Mouse (Mus musculus) gastrocnemius, postnatal 14 days (tissue): ENCODE data around the gene Cbfa2t2. TPM values are rescaled to one million over a fixed set of nuclear protein-coding genes. Genes with fewer than 3 reads are reported as not detected.

Experiments
- DNase-seq: peaks from one replicate; pipeline ENCODE4 v3.0.0; 2021; ENCODE audit warnings: mixed read lengths
- intact Hi-C: fragments of 180-260 bp; cut with DNase I; formaldehyde crosslinking; loops from one replicate; pipeline ENCODE4 v1.15.1; 2025; ENCODE audit warnings: low total_unique reads
- long read RNA-seq, 2 experiments: library from polyadenylated mRNA; stranded (forward); transcript quantifications; one replicate each; pipeline ENCODE4 v2.0.0; 2021
- total RNA-seq, 2 experiments: library from RNA; stranded (reverse); gene quantifications; 2 replicates each; pipeline ENCODE4 v1.2.3; 2021

Gene Cbfa2t2
- total RNA-seq, result 10 to 100 TPM; 12.2 to 15.7 TPM
- long read RNA-seq, experiment 1, partial matches to known transcripts, result 0 of 1 reads
- long read RNA-seq, experiment 1, other reads (novel, unspliced or antisense), result 1 of 1 reads
- long read RNA-seq, experiment 2, full-length matches to known transcripts, result 8 of 11 reads
- long read RNA-seq, experiment 2, partial matches to known transcripts, result 0 of 11 reads
- long read RNA-seq, experiment 2, other reads (novel, unspliced or antisense), result 3 of 11 reads

GRCm38 (mm10) chr2:154436458-154437190 is at the start of gene Cbfa2t2:
TSS of gene Cbfa2t2 (plus strand) at chr2:154436481.
- intact Hi-C loops, result no loop called here
- peak; percentile 58 for DNase-seq

DNA sequence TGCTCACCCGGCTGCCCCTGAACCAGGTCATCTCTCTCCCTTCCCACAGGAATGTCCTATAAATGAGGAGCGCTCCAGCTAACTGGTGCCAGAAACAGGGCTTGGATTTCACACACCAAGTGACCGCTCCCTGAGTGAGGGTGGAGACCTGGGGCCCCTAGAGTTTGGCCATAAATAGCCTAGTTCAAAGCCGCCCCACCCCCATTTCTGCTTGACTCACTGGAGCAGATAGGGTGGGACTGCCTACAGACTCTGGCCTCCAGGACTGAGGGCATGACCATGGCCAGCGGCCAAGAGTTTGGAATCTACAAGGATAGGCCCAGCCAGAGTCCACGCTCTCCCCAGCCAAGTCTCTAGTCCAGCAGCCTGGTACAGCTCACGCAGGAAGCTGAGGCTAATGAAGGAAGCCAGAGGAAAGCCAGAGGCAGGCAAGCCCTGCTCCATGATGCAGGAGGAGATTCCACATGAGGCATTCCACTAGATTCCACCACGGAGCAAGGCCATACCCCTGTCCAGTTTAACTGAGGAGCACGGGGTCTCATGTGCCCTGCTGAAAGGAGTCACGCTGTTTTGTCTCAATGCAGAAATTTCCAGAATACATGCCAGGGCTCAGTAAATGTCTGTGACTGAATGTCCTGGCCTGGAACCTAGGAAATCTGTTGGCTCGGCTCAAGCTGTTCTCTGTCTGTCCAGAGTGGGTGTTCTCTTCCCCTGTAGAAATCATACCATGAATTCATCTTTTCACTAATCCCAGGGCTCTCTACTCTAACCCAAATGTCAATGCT is 45.9 kb upstream of the Cbfa2t2 start:
- DNase-seq, result peak; percentile 95
- intact Hi-C loops, result no loop called here

GRCm38 (mm10) chr2:154394602-154395001 is 41.7 kb upstream of the Cbfa2t2 start:
- DNase-seq, result no peak
- intact Hi-C loops, result no loop called here

DNA sequence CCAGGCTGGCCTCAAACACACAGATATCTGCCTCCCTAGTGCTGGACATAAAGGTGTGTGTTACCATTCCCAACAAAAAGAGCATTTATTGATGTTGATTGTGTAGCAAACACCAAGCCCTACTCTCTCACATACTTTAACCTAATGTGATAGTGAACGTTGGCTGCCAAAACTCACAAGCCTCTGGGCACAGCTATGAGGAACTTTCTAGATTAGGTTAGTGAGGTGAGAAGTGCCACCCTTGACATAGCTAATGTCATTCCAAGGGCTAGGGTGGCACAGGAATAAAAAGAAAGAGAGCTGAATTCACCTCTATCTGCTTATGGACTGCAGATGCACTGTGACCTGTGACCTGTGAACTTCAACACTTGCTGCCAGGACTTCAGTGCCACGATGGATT is 39.8 kb upstream of the Cbfa2t2 start:
- no peak for DNase-seq
- intact Hi-C loops, result no loop called here

GRCm38 (mm10) chr2:154398267-154398666 is 38.0 kb upstream of the Cbfa2t2 start:
- DNase-seq, result no peak
- intact Hi-C loops, result no loop called here

DNA sequence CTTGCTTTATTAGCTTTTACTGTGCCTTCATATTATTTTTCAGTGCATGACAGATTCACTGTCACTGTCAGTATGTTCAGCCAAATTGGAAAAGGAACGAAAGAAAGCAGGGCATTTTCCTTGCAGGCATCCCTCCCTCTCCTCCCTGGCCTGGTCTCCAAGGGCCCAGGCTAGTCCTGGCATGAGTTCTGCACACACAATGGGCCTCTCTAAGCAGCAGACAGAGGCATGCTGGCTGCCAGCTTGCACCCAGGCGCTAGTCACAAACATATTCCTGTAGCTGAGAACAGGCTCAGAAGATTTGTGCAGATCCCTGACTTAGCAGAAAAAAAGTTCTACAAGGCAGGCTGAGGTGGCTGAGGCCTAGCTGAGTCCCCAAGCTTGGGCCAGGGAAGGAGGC is 37.0 kb upstream of the Cbfa2t2 start:
- no peak for DNase-seq
- intact Hi-C loops, result no loop called here

DNA sequence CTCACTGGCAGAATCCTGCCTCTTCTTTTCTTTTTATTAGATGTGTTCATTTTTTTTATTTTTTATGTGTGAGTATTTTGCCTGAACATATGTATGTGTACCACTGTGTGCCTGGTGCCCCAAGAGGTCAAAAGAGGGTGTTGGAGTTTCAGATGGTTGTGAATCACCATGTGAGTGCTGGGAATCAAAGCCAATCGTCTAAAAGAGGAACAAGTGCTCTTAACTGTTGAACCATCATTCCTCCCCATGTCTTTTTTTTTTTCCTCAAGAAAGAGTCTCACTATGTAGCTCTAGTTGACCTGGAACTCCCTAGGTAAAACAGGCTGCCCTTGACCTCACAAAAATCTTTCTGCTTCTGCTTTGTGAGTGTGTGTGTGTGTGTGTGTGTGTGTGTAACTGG is 34.3 kb upstream of the Cbfa2t2 start:
- intact Hi-C loops, result no loop called here
- DNase-seq, result no peak

DNA sequence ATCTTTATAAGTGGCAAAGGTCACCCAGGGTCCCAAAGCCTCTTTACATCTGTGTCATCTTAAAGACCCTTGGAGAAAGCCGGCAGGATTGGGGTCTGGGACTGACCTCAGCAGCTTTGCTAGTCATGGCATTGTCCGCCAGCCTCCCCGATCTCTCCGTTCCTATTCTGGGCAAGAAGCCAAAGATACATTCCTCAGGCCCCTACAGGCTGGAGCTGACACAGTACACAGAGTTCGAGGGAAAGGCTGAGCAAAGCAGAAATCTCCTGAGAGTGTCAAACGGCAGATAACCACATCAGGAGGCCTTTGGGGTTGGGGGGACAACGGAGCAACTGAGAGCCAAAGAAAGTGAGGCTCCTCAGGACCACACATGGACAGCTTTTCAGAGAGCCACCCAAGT is 33.5 kb upstream of the Cbfa2t2 start:
- no peak for DNase-seq
- intact Hi-C loops, result no loop called here

GRCm38 (mm10) chr2:154405447-154405994 is 30.8 kb upstream of the Cbfa2t2 start:
- intact Hi-C loops, result no loop called here
- DNase-seq, result no peak

- DNase-seq, result no peak
- intact Hi-C loops, result no loop called here
Measured at GRCm38 (mm10) chr2:154407063-154407642, 29.1 kb upstream of the Cbfa2t2 start.

DNA sequence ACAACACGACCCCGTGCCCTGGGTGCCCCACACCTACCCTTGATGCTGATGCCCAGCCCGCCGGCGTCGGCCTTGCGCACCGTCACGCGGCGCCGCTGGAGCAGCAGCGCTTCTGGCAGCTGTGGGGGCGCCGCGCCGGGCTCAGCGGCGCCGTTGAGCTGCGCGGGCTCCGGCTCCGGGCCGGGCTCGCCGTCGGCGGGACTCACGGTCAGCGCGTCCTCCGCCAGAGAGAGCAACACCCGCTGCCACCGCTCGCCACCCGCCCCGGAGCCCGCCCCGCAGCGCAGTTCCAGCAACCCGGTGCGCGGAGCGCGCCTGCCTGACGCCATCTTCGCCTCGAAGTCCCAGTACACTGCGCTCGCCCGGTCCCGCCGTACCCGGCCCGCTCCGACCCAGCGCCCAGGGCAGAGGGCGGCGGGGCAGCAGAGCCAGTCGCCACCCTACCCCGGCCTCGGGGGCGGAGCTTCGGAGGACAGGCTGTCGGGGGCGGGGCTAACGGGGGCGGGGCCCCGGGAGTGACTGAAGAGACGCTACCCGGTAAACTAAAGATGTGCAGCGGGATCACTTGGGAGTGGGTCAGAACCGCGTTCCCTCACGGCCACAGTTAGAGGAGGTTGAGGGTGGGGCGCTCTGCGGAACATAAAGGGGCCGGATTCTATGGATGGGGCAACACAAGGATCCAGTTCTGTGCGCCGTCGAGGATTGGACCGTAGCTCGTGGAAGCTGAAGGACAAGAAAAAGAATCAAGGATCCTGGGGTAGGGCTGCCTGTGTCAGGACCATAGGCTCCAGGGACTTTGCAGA is 28.4 kb upstream of the Cbfa2t2 start, which contains the start of gene Snta1:
TSS of gene Snta1 (minus strand) at position 457 of the 803 bp plus-strand sequence.
- intact Hi-C loops, result no loop called here

GRCm38 (mm10) chr2:154410355-154410754 is 25.9 kb upstream of the Cbfa2t2 start:
- intact Hi-C loops, result loop anchor here (10.0 kb wide), 1 partner anchor 214 kb away; no protein-coding TSS in a partner anchor
- peak; percentile 29 for DNase-seq

More for the DNA sequence above, 28.4 kb upstream of the Cbfa2t2 start, which contains the start of gene Snta1:
- peak; percentile 90 for DNase-seq

DNA sequence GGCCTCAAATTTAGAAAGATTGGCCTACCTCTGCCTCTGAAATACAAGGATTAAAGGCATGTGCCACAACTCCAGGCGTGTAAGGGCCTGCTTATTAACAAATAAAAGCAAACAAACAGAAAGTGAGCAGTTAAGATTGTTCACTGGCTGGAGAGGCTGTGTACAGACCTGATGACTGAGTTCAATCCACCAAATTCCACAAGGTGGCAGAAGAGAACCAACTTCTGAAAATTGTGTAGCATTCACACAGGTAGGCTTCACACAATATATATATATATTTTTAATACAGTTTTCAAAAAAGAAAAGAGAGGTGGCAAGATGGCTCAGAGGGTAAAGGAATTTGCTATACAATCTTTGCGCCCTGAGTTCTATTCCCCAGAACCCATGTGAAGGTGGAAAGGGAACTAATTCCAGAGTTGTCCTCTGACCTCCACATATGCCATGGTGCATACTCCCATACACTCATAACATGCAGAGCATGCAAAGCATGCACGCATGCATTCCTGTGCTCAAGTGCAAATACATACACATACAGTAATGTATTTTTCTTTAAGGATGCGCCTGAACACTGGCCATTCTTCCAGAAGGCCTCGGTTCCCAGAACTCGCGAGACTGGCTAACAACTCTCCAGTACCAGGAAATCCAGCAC is 24.1 kb upstream of the Cbfa2t2 start:
- DNase-seq, result no peak
- intact Hi-C loops, result loop anchor here (2.0 to 10.0 kb wide), 2 partner anchors 129 to 213 kb away; no protein-coding TSS in a partner anchor

DNA sequence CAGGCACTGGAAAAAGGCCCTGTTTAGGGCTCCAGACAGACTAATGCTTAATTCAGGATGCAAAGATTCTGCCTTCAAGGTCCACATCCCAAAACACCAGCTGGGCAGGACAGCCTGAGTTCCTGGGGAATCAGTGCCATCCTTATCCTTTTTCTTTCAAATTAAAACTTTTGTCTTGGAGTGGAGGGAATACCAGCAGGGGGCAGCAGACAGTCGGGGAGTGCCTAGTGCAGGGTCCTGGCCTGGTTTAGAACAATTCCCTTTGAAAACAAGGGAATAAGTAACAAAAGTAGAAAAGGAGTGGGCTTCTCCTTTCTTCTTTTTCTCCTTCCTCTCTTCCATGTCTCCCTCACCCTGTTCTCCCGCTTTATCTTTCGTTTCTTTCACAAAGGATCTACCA is 19.2 kb upstream of the Cbfa2t2 start:
- intact Hi-C loops, result loop anchor here (10.0 kb wide), 1 partner anchor 208 kb away; no protein-coding TSS in a partner anchor
- DNase-seq, result peak; percentile 79

- DNase-seq, result no peak
- intact Hi-C loops, result loop anchor here (10.0 kb wide), 1 partner anchor 207 kb away; no protein-coding TSS in a partner anchor
Measured at GRCm38 (mm10) chr2:154418001-154418400, 18.3 kb upstream of the Cbfa2t2 start.

GRCm38 (mm10) chr2:154419631-154420515 is 16.4 kb upstream of the Cbfa2t2 start:
- no peak for DNase-seq
- intact Hi-C loops, result loop anchor here (10.0 kb wide), 1 partner anchor 205 kb away; no protein-coding TSS in a partner anchor
